Comparison of ENCODE assay signal across 20 mouse cellular contexts in genomic region chr5:140634798-140635722, GRCm38 (mm10). TPM values are rescaled to one million over a fixed set of nuclear protein-coding genes. Genes with fewer than 3 reads are reported as not detected.
DNase-seq lines count a peak whose midpoint lies in the region; ATAC-seq and TF ChIP-seq lines count a peak whose summit lies in the region.
"Had no signal": no experiment of that assay in that cellular context is flagged by ENCODE, and none has a peak within 500 bp of the region (broad histone marks: within the 10 kb centered on the region; RNA-seq: fewer than 3 reads in every experiment).

No protein-coding gene starts in this region.

- no peak for TF ChIP-seq EP300 in liver, postnatal 0 days (IDR thresholded peaks at IDR 0.05; ENCODE audit: low read depth)

- no peaks in the 10 kb centered on the region for H3K27me3 ChIP-seq in hindbrain, postnatal 0 days (ENCODE audit: insufficient read depth, low read length)
- no peaks in the 10 kb centered on the region for H3K27me3 ChIP-seq in hindbrain, embryonic 10.5 days (ENCODE audit: insufficient read depth, poor library complexity, severe bottlenecking)
- no peaks in the 10 kb centered on the region for H3K27me3 ChIP-seq in liver, postnatal 0 days (ENCODE audit: insufficient read depth, low read length)
- H3K27me3 ChIP-seq: CH12.LX; embryonic facial prominence, embryonic 12.5 days; forebrain, embryonic 13.5 days had no signal

- no peaks in the 10 kb centered on the region for H3K9me3 ChIP-seq in hindbrain, postnatal 0 days (ENCODE audit: low read length)
- no peaks in the 10 kb centered on the region for H3K9me3 ChIP-seq in hindbrain, embryonic 10.5 days
- no peaks in the 10 kb centered on the region for H3K9me3 ChIP-seq in liver, postnatal 0 days (ENCODE audit: low read length)
- H3K9me3 ChIP-seq: embryonic facial prominence, embryonic 12.5 days; forebrain, embryonic 13.5 days had no signal

- H3K4me1 ChIP-seq in hindbrain, postnatal 0 days (ENCODE audit: insufficient read depth, low read length), result peaks cover 14% of the 10 kb centered on the region; the same call in 1 of the 2 replicates
- peaks cover 32% of the 10 kb centered on the region for H3K4me1 ChIP-seq in hindbrain, embryonic 10.5 days (replicated peaks)
- H3K4me1 ChIP-seq in liver, postnatal 0 days (ENCODE audit: insufficient read depth), result peaks cover 12% of the 10 kb centered on the region

- 76% methylated on average over 26 of the region's 26 CpGs for WGBS in hindbrain, postnatal 0 days
- WGBS in hindbrain, embryonic 10.5 days, result 95% methylated on average over 26 of the region's 26 CpGs
- WGBS in liver, postnatal 0 days (ENCODE audit: insufficient replicate concordance), result 92% methylated on average over 26 of the region's 26 CpGs

- no peak overlapping the region for H3K27ac ChIP-seq in hindbrain, postnatal 0 days
- no peak overlapping the region for H3K27ac ChIP-seq in hindbrain, embryonic 10.5 days
- H3K27ac ChIP-seq in liver, postnatal 0 days (ENCODE audit: low read depth), result no peak overlapping the region
- H3K27ac ChIP-seq: embryonic facial prominence, embryonic 12.5 days; forebrain, embryonic 13.5 days had no signal

- TF ChIP-seq CTCF in hindbrain, postnatal 0 days (IDR thresholded peaks at IDR 0.05; ENCODE audit: low read depth), result no peak
- no peak for TF ChIP-seq CTCF in liver, postnatal 0 days (IDR thresholded peaks at IDR 0.05; ENCODE audit: low read depth)

- no peak overlapping the region for H3K4me3 ChIP-seq in hindbrain, postnatal 0 days (ENCODE audit: low read length)
- H3K4me3 ChIP-seq in hindbrain, embryonic 10.5 days, result no peak overlapping the region
- no peak overlapping the region for H3K4me3 ChIP-seq in liver, postnatal 0 days (ENCODE audit: low read depth, low read length)
- H3K4me3 ChIP-seq: embryonic facial prominence, embryonic 12.5 days; forebrain, embryonic 13.5 days had no signal

- peak; percentile 34; the same call in 1 of the 2 replicates for ATAC-seq in frontal cortex, adult (ENCODE audit: low TSS enrichment)
- ATAC-seq in hindbrain, postnatal 0 days, result no peak
- no peak for ATAC-seq in liver, postnatal 0 days
- ATAC-seq: forebrain, embryonic 13.5 days; hindbrain, embryonic 16.5 days had no signal

- no peak overlapping the region for H3K4me2 ChIP-seq in hindbrain, postnatal 0 days (ENCODE audit: low read depth, low read length)
- H3K4me2 ChIP-seq in liver, postnatal 0 days (ENCODE audit: low read depth, low read length), result no peak overlapping the region
- H3K4me2 ChIP-seq: embryonic facial prominence, embryonic 12.5 days; forebrain, embryonic 13.5 days had no signal

- peaks cover 55% of the 10 kb centered on the region for H3K36me3 ChIP-seq in hindbrain, postnatal 0 days (ENCODE audit: insufficient read depth, low read length)
- H3K36me3 ChIP-seq in hindbrain, embryonic 10.5 days, result peaks cover 100% of the 10 kb centered on the region
- H3K36me3 ChIP-seq in liver, postnatal 0 days (replicated peaks; ENCODE audit: insufficient read depth, low read length), result peaks cover 14% of the 10 kb centered on the region

- H3K9ac ChIP-seq in hindbrain, postnatal 0 days (replicated peaks; ENCODE audit: low read length), result no peak overlapping the region
- H3K9ac ChIP-seq in liver, postnatal 0 days (replicated peaks), result no peak overlapping the region
- H3K9ac ChIP-seq: embryonic facial prominence, embryonic 12.5 days; forebrain, embryonic 13.5 days had no signal

- DNase-seq in frontal cortex, postnatal 36 days (ENCODE audit: low spot score in 2 of 2), result no peak
- DNase-seq in hindbrain, postnatal 0 days (ENCODE audit: low spot score), result peak; percentile 47
- DNase-seq in hindbrain, embryonic 10.5 days (ENCODE audit: low spot score), result no peak
- DNase-seq in right cerebral cortex, postnatal 25 days, result peak; percentile 50
- DNase-seq in right cerebral cortex, adult 18-20 months, result no peak
- peak; percentile 61 for DNase-seq in layer of hippocampus, adult 9-11 months
- no peak for DNase-seq in liver, postnatal 0 days
- DNase-seq: adrenal gland, adult 2 months; adrenal gland, postnatal 25 days; cerebellum, adult 11 months; cerebellum, adult 8-10 months; cerebellum, postnatal 25 days; gastrocnemius, postnatal 14 days; heart, postnatal 10 days; kidney, adult 11 months had no signal

RNA-seq across cellular contexts. Expression of gene Ttyh3, which starts 13.8 kb away (rescaled TPM):
- 253 and 260 TPM in 2 replicates for total RNA-seq in hindbrain, postnatal 0 days (2014; rRNA removed)
- polyA plus RNA-seq in hindbrain, postnatal 0 days (2015; fragmentation: Nextera tagmentation; extraction: Ambion mirVana), result 53.5 and 60.3 TPM in 2 replicates
- 32.1 and 52.5 TPM in 2 replicates for polyA plus RNA-seq in hindbrain, embryonic 10.5 days (2016; fragmentation: Nextera tagmentation; extraction: Ambion mirVana)
- 5.2 and 6.5 TPM in 2 replicates for polyA plus RNA-seq in liver, postnatal 0 days (2015; fragmentation: Nextera tagmentation; extraction: Ambion mirVana)

RNA-seq across cellular contexts. Expression of gene Lfng, which starts 27.9 kb away (rescaled TPM):
- 81.4 and 112 TPM in 2 replicates for total RNA-seq in hindbrain, postnatal 0 days (2014; rRNA removed)
- polyA plus RNA-seq in hindbrain, postnatal 0 days (2015; fragmentation: Nextera tagmentation; extraction: Ambion mirVana), result 29.7 and 35.1 TPM in 2 replicates
- polyA plus RNA-seq in hindbrain, embryonic 10.5 days (2016; fragmentation: Nextera tagmentation; extraction: Ambion mirVana), result 40.9 and 51.2 TPM in 2 replicates
- polyA plus RNA-seq in liver, postnatal 0 days (2015; fragmentation: Nextera tagmentation; extraction: Ambion mirVana), result 5.0 and 5.9 TPM in 2 replicates
- total RNA-seq: CH12.LX had no signal

Comparison
In these comparisons a context has a peak if more than half of its experiments do, and no peak if none do; other contexts are left out.
1. DNase-seq: peak in hindbrain, postnatal 0 days (single experiment), right cerebral cortex, postnatal 25 days (single experiment) and layer of hippocampus, adult 9-11 months (single experiment); none in frontal cortex, postnatal 36 days (0 of 2), hindbrain, embryonic 10.5 days (single experiment), right cerebral cortex, adult 18-20 months (single experiment) and liver, postnatal 0 days (single experiment).